8 mouse cellular contexts compared by ENCODE assay signal in the genomic region with DNA sequence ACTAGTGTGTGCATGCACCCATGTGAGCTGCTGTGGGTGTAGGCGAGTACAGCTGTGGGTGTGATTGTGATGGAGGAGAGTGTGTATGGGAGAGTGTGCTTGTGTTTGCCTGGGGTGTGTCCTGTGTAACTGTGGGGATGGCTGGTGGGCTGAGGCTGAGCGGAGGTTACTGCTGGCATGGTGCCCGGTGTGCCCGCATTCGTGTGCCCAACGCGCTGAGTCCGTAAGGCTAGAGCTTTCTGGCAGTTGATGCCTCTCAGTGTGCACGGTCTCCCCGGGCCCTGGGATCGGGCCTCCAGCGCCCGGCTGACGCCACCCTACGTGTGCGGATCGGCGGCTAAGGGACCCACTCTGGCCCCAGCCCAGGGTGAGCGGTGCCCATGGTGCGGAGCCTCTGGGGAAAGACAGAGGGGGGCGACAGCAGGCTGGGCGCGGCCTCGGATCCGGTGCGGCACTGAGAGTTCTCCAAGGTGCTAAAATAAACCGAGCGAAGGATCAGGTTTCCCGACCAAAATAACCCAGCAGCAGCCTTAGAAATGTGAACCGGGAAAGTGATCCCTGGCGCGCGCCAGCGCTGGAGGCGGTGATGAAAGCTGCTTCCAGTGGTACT. TPM values are rescaled to one million over a fixed set of nuclear protein-coding genes. Genes with fewer than 3 reads are reported as not detected.
DNase-seq lines count a peak whose midpoint lies in the region; ATAC-seq lines count a peak whose summit lies in the region.

No protein-coding gene starts in this region.

- H3K4me2 ChIP-seq in kidney, embryonic 14.5 days (replicated peaks; ENCODE audit: low read depth, low read length): peak overlapping the region; percentile 34
- H3K4me2 ChIP-seq in forebrain, embryonic 14.5 days (ENCODE audit: low read length): peak overlapping the region; percentile 51
- H3K4me2 ChIP-seq in hindbrain, embryonic 12.5 days (replicated peaks): peak overlapping the region; percentile 49
- peak overlapping the region; percentile 47 for H3K4me2 ChIP-seq in liver, embryonic 15.5 days

- no peak for DNase-seq in kidney, postnatal 25 days
- peak; percentile 40 for DNase-seq in MN1 (ENCODE audit: low spot score)
- peak; percentile 50 for DNase-seq in forebrain, embryonic 14.5 days (ENCODE audit: low spot score)
- DNase-seq in skeletal muscle tissue, adult 2 months (ENCODE audit: low read depth, low spot score): peak; percentile 91
- no peak for DNase-seq in urinary bladder, adult 2 months (ENCODE audit: low spot score)

- WGBS in kidney, embryonic 14.5 days: 6% methylated on average over 33 of the region's 35 CpGs
- 4% methylated on average over 35 of the region's 35 CpGs for WGBS in forebrain, embryonic 14.5 days
- WGBS in hindbrain, embryonic 12.5 days: 9% methylated on average over 34 of the region's 35 CpGs
- WGBS in liver, embryonic 15.5 days (ENCODE audit: insufficient replicate concordance): 16% methylated on average over 35 of the region's 35 CpGs

- peak; percentile 48; the same call in 1 of the 2 replicates for ATAC-seq in kidney, embryonic 14.5 days (ENCODE audit: low FRiP score, low TSS enrichment)
- ATAC-seq in forebrain, embryonic 14.5 days: no peak
- 0 out of 2 replicates have a peak, but pooled peaks have one; percentile 8 for ATAC-seq in hindbrain, embryonic 12.5 days (ENCODE audit: low FRiP score)
- no peak for ATAC-seq in liver, embryonic 15.5 days (ENCODE audit: insufficient read depth)

- H3K9me3 ChIP-seq in kidney, embryonic 14.5 days (ENCODE audit: control insufficient read depth, low read length): no peaks in the 10 kb centered on the region
- H3K9me3 ChIP-seq in forebrain, embryonic 14.5 days (replicated peaks; ENCODE audit: control insufficient read depth, low read length): no peaks in the 10 kb centered on the region
- no peaks in the 10 kb centered on the region for H3K9me3 ChIP-seq in hindbrain, embryonic 12.5 days (replicated peaks)
- no peaks in the 10 kb centered on the region for H3K9me3 ChIP-seq in liver, embryonic 15.5 days (replicated peaks)

- no peaks in the 10 kb centered on the region for H3K36me3 ChIP-seq in kidney, embryonic 14.5 days (ENCODE audit: control insufficient read depth, insufficient read depth, low read length)
- H3K36me3 ChIP-seq in forebrain, embryonic 14.5 days (ENCODE audit: control insufficient read depth, insufficient read depth, low read length): no peaks in the 10 kb centered on the region
- no peaks in the 10 kb centered on the region for H3K36me3 ChIP-seq in hindbrain, embryonic 12.5 days
- no peaks in the 10 kb centered on the region for H3K36me3 ChIP-seq in liver, embryonic 15.5 days (replicated peaks)

- H3K27ac ChIP-seq in kidney, embryonic 14.5 days (ENCODE audit: low read depth, low read length): no peak overlapping the region
- H3K27ac ChIP-seq in forebrain, embryonic 14.5 days (ENCODE audit: low read depth, low read length): no peak overlapping the region
- no peak overlapping the region for H3K27ac ChIP-seq in hindbrain, embryonic 12.5 days
- H3K27ac ChIP-seq in liver, embryonic 15.5 days (replicated peaks): no peak overlapping the region

- no peak overlapping the region for H3K9ac ChIP-seq in kidney, embryonic 14.5 days (ENCODE audit: low read depth, low read length)
- H3K9ac ChIP-seq in forebrain, embryonic 14.5 days (ENCODE audit: low read length): peak overlapping the region; percentile 48
- peak overlapping the region; percentile 43; the same call in 1 of the 2 replicates for H3K9ac ChIP-seq in hindbrain, embryonic 12.5 days
- H3K9ac ChIP-seq in liver, embryonic 15.5 days: peak overlapping the region; percentile 23; the same call in 1 of the 2 replicates

- H3K4me1 ChIP-seq in kidney, embryonic 14.5 days (ENCODE audit: control insufficient read depth, insufficient read depth, low read length): peaks cover 19% of the 10 kb centered on the region
- H3K4me1 ChIP-seq in forebrain, embryonic 14.5 days (ENCODE audit: control insufficient read depth, insufficient read depth, low read length): peaks cover 13% of the 10 kb centered on the region
- H3K4me1 ChIP-seq in hindbrain, embryonic 12.5 days: peaks cover 26% of the 10 kb centered on the region
- H3K4me1 ChIP-seq in liver, embryonic 15.5 days (replicated peaks): peaks cover 39% of the 10 kb centered on the region

- peak overlapping the region; percentile 20; the same call in 1 of the 2 replicates for H3K4me3 ChIP-seq in kidney, embryonic 14.5 days (ENCODE audit: low read length)
- peak overlapping the region; percentile 16; the same call in 1 of the 2 replicates for H3K4me3 ChIP-seq in forebrain, embryonic 14.5 days (ENCODE audit: low read depth, low read length)
- H3K4me3 ChIP-seq in hindbrain, embryonic 12.5 days: peak overlapping the region; percentile 16
- H3K4me3 ChIP-seq in liver, embryonic 15.5 days (replicated peaks): peak overlapping the region; percentile 24

- peaks cover 41% of the 10 kb centered on the region for H3K27me3 ChIP-seq in kidney, embryonic 14.5 days (ENCODE audit: control insufficient read depth, insufficient read depth, low read length)
- H3K27me3 ChIP-seq in forebrain, embryonic 14.5 days (replicated peaks; ENCODE audit: control insufficient read depth, insufficient read depth, low read length): peaks cover 36% of the 10 kb centered on the region
- peaks cover 72% of the 10 kb centered on the region for H3K27me3 ChIP-seq in hindbrain, embryonic 12.5 days
- H3K27me3 ChIP-seq in liver, embryonic 15.5 days: peaks cover 41% of the 10 kb centered on the region

RNA-seq across cellular contexts. Expression of gene Fam78a, which starts 3.8 kb away (rescaled TPM):
- polyA plus RNA-seq in kidney, embryonic 14.5 days (2014; fragmentation: Nextera tagmentation; extraction: Ambion mirVana): 1.2 and 1.7 TPM in 2 replicates
- polyA plus RNA-seq in forebrain, embryonic 14.5 days (2014; fragmentation: Nextera tagmentation; extraction: Ambion mirVana): 0.34 and 0.66 TPM in 2 replicates
- polyA plus RNA-seq in hindbrain, embryonic 12.5 days (2016; fragmentation: Nextera tagmentation; extraction: Ambion mirVana): 1.8 and 2.4 TPM in 2 replicates
- polyA plus RNA-seq in liver, embryonic 15.5 days (2015; fragmentation: Nextera tagmentation; extraction: Ambion mirVana): 11.4 TPM in 2 replicates
- 0.48 and 0.74 TPM in 2 replicates for polyA plus RNA-seq in urinary bladder, adult 2 months (2012; rRNA removed)

RNA-seq across cellular contexts. Expression of gene Plpp7, which starts 6.9 kb away (rescaled TPM):
- 4.0 and 5.5 TPM in 2 replicates for polyA plus RNA-seq in kidney, embryonic 14.5 days (2014; fragmentation: Nextera tagmentation; extraction: Ambion mirVana)
- 11.3 and 16.1 TPM in 2 replicates for polyA plus RNA-seq in forebrain, embryonic 14.5 days (2014; fragmentation: Nextera tagmentation; extraction: Ambion mirVana)
- 11.1 and 11.5 TPM in 2 replicates for polyA plus RNA-seq in hindbrain, embryonic 12.5 days (2016; fragmentation: Nextera tagmentation; extraction: Ambion mirVana)
- 1.9 and 2.0 TPM in 2 replicates for polyA plus RNA-seq in liver, embryonic 15.5 days (2015; fragmentation: Nextera tagmentation; extraction: Ambion mirVana)
- polyA plus RNA-seq in urinary bladder, adult 2 months (2012; rRNA removed): 4.9 and 5.3 TPM in 2 replicates

Comparison
In these comparisons a context has a peak if more than half of its experiments do, and no peak if none do; other contexts are left out.
1. ATAC-seq: peak in kidney, embryonic 14.5 days (single experiment) and hindbrain, embryonic 12.5 days (single experiment); none in forebrain, embryonic 14.5 days (single experiment) and liver, embryonic 15.5 days (single experiment).
2. DNase-seq: peak in MN1 (single experiment), forebrain, embryonic 14.5 days (single experiment) and skeletal muscle tissue, adult 2 months (single experiment); none in kidney, postnatal 25 days (0 of 2) and urinary bladder, adult 2 months (single experiment).
3. Peak in every context shown above with its lines, with median percentiles within 50 percentile points of each other: H3K4me2 ChIP-seq and H3K4me3 ChIP-seq.